In genomic region chr9:45828291-45828963, GRCm38 (mm10) we compare ENCODE assay signal across 8 mouse cellular contexts. TPM values are rescaled to one million over a fixed set of nuclear protein-coding genes. Genes with fewer than 3 reads are reported as not detected.
DNase-seq lines count a peak whose midpoint lies in the region; ATAC-seq and TF ChIP-seq lines count a peak whose summit lies in the region.

Gene Cep164 (minus strand): TSS chr9:45828691.

- peak; percentile 97 for ATAC-seq in forebrain, embryonic 15.5 days (replicated peaks)
- ATAC-seq in neutrophil, adult 5-6 weeks (ENCODE audit: extremely low read depth, insufficient number of reproducible peaks, low FRiP score, poor library complexity, severe bottlenecking), result peak; percentile 96

- H3K9ac ChIP-seq in ES-E14 (ENCODE audit: insufficient read depth, low read depth, low read length, poor library complexity, severe bottlenecking), result peak within 1 kb of the TSS; percentile 80
- H3K9ac ChIP-seq in forebrain, embryonic 15.5 days (replicated peaks), result peak within 1 kb of the TSS; percentile 77

- peak within 1 kb of the TSS; percentile 77 for H3K4me2 ChIP-seq in forebrain, embryonic 15.5 days (replicated peaks)

- peak within 1 kb of the TSS; percentile 85 for H3K4me3 ChIP-seq in ES-E14 (ENCODE audit: insufficient read depth in 1 of 2, low read depth in 1 of 2, low read length in 2 of 2, poor library complexity in 1 of 2, severe bottlenecking in 1 of 2)
- H3K4me3 ChIP-seq in forebrain, embryonic 15.5 days, result peak within 1 kb of the TSS; percentile 87
- peak within 1 kb of the TSS; percentile 90 for H3K4me3 ChIP-seq in lung, adult 2 months (replicated peaks; ENCODE audit: extremely low read depth, low read depth, low read length)

- TF ChIP-seq POLR2A in lung, adult 2 months (IDR thresholded peaks at IDR 0.05; ENCODE audit: borderline replicate concordance, extremely low read depth, low read depth, low read length), result no peak

- no peaks in the 10 kb centered on the region for H3K36me3 ChIP-seq in ES-E14 (ENCODE audit: control insufficient read depth, insufficient read depth, low read length, poor library complexity, severe bottlenecking)
- no peaks in the 10 kb centered on the region for H3K36me3 ChIP-seq in forebrain, embryonic 15.5 days

- in situ Hi-C loops in ES-E14 (cut with MboI; ENCODE audit: low sequenced_read_pairs in 2 of 2, unreplicated experiment in 2 of 2), result no loop called here

- intact Hi-C loops in heart, postnatal 25 days (cut with DNase I), result no loop called here

- TF ChIP-seq CTCF in lung, adult 2 months (IDR thresholded peaks at IDR 0.05; ENCODE audit: insufficient read depth, low read length), result no peak

- H3K9me3 ChIP-seq in ES-E14 (ENCODE audit: control insufficient read depth, insufficient read depth, low read depth, low read length), result no peaks in the 10 kb centered on the region
- H3K9me3 ChIP-seq in forebrain, embryonic 15.5 days, result no peaks in the 10 kb centered on the region

- peak; percentile 75 for DNase-seq in ES-E14 (ENCODE audit: low read depth, low spot score)
- peak; percentile 88 for DNase-seq in cerebellum, adult 11-12 months
- peak; percentile 86 for DNase-seq in heart, postnatal 25 days (ENCODE audit: low spot score)
- DNase-seq in layer of hippocampus, adult 18-20 months (ENCODE audit: low spot score in 2 of 2), result peak; percentile 89 to 93
- peak; percentile 88 for DNase-seq in lung, adult 2 months
- peak; percentile 80 to 89 for DNase-seq in thymus, adult 18-20 months

- H3K27ac ChIP-seq in ES-E14 (ENCODE audit: insufficient read depth, low read depth, low read length, poor library complexity, severe bottlenecking), result no peak within 1 kb of the TSS
- peak within 1 kb of the TSS; percentile 69 for H3K27ac ChIP-seq in forebrain, embryonic 15.5 days (replicated peaks)

- H3K4me1 ChIP-seq in ES-E14 (ENCODE audit: control insufficient read depth in 2 of 2, insufficient read depth in 2 of 2, low read length in 2 of 2, poor library complexity in 1 of 2), result no peaks in the 10 kb centered on the region
- peaks cover 11% of the 10 kb centered on the region for H3K4me1 ChIP-seq in forebrain, embryonic 15.5 days
- H3K4me1 ChIP-seq in lung, adult 2 months (ENCODE audit: control insufficient read depth, insufficient read depth, low read length), result no peaks in the 10 kb centered on the region

- no peaks in the 10 kb centered on the region for H3K27me3 ChIP-seq in forebrain, embryonic 15.5 days

- WGBS in forebrain, embryonic 15.5 days, result under 1% methylated on average over 31 of the region's 31 CpGs
- WGBS in lung, adult 2 months, result under 1% methylated on average over 31 of the region's 31 CpGs

TF ChIP-seq in ES-E14, 5 proteins besides CTCF, POLR2A, EP300 and RAD21:
- peak; percentile 45; the same call in 1 of the 2 replicates for TF ChIP-seq CHD2 (IDR thresholded peaks at IDR 0.05; ENCODE audit: low read depth, low read length)
- no peak for TF ChIP-seq MAFK (IDR thresholded peaks at IDR 0.05; ENCODE audit: insufficient read depth, low read depth, low read length)

RNA-seq across cellular contexts. Expression of gene Cep164, which starts in this region (rescaled TPM):
- total RNA-seq in ES-E14 (2012; rRNA removed), result 19.1 and 20.0 TPM in 2 replicates
- polyA plus RNA-seq in forebrain, embryonic 15.5 days (2015; fragmentation: Nextera tagmentation; extraction: Ambion mirVana), result 14.5 and 18.2 TPM in 2 replicates
- 1 to 10 TPM; 5.8 to 6.4 TPM for total RNA-seq in heart, postnatal 25 days (2021)
- 10 to 100 TPM; 11.3 to 13.2 TPM for total RNA-seq in layer of hippocampus, adult 18-20 months (2021)
- polyA plus RNA-seq in lung, adult 2 months (2012; rRNA removed), result 23.1 and 23.4 TPM in 2 replicates
- total RNA-seq in neutrophil, adult 5-6 weeks (2017), result 20.1 and 21.9 TPM in 2 replicates
